Mouse (Mus musculus) brown adipose tissue, adult 24 weeks (tissue): ENCODE measurements around the gene Socs5. TPM values are rescaled to one million over a fixed set of nuclear protein-coding genes. Genes with fewer than 3 reads are reported as not detected.
A peak's percentile ranks its signal among the peaks of the same experiment; 100 is the strongest.

Experiments
- H3K27ac ChIP-seq: fragments of 200-500 bp; replicated peaks from 2 replicates; pipeline ENCODE4 v1.5.1; 2012; ENCODE audit warnings: low read depth, mild to moderate bottlenecking, low read length
- H3K4me1 ChIP-seq: fragments of 200-500 bp; 2 replicates; pipeline ENCODE4 v1.6.1; 2012; ENCODE audit warnings: low read length, mixed read lengths; ENCODE audit not compliant: control insufficient read depth, insufficient read depth, insufficient read length
- H3K4me3 ChIP-seq: fragments of 200-500 bp; 2 replicates; pipeline ENCODE4 v1.5.1; 2012; ENCODE audit warnings: low read depth, mild to moderate bottlenecking, low read length, moderate library complexity; ENCODE audit not compliant: insufficient read depth
- polyA plus RNA-seq: library from polyadenylated mRNA; stranded (reverse); fragments of >200 nt; gene quantifications from 2 replicates; pipeline ENCODE4 v1.2.4, GENCODE M21; 2012; ENCODE audit not compliant: missing spikeins, insufficient read depth, insufficient read length

Socs5 gene
- polyA plus RNA-seq, 1 experiment: 14.0 TPM

DNA sequence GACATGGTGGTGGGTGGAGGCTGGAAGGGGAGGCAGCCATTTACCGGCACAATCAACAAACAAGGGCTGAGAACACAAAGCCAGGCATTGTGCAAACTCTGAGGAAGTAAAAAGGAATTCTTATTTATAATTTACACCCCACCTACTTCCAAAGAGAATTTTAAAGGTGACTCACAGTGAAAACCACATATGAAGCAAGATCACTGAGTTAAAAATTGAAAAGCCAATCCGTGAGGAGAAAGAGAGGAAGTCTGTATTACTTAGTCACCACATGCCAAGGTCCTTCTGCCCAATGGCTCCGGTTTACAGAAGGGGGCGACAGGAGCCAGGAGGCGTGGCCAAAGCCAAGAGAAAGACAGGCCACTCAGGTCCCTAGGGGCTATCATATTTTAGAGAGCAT, 62.9 kb downstream of the Socs5 start:
- Histone ChIP-seq H3K27ac (peak overlapping the region; percentile 42), H3K4me1 (peaks cover 4% of the 10 kb centered on the region; the same call in 1 of the 2 replicates), H3K4me3 (no peak overlapping the region)

DNA sequence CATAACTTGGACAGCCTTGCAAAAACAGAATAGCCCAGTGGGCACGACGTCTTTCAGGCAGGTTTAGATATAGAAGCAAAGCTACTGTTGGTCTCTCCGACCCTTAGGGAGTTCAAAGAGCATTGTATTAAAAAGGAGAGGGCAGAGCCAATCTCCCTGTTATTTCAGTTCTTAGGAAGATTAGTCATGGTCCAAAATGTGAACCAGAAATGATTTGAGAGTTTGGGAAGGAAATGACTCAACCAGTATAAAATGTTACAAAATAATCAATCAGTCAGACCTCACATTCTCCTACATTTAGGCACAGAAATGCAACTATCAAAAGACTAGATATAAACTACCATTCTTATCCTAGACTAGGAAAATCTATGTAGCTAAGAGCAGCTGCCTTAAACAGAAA, 64.6 kb downstream of the Socs5 start:
- Histone ChIP-seq H3K27ac (peak overlapping the region; percentile 58; the same call in 1 of the 2 replicates), H3K4me3 (no peak overlapping the region), H3K4me1 (peaks cover 10% of the 10 kb centered on the region)

DNA sequence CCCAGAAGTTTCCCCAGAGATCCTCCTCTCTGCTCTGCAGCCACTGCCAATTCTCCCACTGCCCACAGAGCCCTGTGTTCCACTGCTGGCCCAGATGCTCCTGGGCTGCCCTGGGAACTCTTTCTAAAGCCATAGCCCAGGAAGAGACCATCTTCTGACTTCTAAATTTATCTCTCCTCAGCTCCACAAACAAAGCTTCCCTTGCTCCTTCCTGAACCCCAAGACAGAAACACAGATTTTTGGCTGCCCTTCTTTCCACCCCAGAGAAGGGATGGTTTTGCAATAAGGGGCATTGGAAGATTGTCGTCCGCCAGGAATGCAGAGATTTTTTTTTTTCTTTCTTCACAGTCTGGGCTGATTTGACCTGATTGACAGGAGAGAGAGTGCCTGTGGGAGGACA, 66.5 kb downstream of the Socs5 start:
- no peak overlapping the region for H3K4me3 ChIP-seq
- H3K27ac ChIP-seq: no peak overlapping the region

DNA sequence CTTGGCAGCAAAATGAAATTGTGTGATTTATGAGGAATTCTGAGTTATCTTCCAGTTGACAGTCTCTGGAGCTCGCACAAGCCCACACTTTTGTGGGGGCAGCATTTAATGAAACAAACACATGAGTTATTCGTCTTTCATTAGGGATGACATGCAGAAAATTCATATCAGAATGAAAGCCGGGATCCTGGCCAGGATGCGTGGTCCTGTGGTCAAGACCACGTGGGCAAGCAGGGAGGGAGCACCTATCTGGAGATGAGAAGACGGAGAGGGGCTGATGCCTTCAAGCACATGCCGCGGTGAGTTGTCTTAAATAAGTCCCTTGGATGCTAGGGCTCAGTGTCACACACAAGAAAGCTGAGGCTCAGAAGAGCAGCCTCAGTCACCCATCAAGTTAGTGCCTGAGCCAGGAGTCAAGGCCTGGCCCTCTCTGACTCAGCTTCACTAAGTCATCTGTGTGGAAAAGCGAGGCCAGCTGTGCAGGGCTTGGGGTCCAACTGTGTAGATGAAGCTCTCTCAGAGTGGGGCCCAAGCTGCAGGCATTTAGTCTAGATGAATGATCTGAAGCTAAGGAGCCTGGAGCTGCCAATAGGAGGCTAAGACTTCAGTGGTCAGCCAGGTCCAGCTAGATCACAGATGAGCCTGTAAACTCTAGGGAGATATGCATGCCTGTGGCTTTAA, 67.3 kb downstream of the Socs5 start:
- H3K4me1 ChIP-seq: peaks cover 10% of the 10 kb centered on the region
- no peak overlapping the region for H3K4me3 ChIP-seq
- 0 out of 2 replicates have a peak overlapping the region, but pooled peaks have one; percentile 5 for H3K27ac ChIP-seq

More for the DNA sequence above, 66.5 kb downstream of the Socs5 start:
- H3K4me1 ChIP-seq: peaks cover 10% of the 10 kb centered on the region

DNA sequence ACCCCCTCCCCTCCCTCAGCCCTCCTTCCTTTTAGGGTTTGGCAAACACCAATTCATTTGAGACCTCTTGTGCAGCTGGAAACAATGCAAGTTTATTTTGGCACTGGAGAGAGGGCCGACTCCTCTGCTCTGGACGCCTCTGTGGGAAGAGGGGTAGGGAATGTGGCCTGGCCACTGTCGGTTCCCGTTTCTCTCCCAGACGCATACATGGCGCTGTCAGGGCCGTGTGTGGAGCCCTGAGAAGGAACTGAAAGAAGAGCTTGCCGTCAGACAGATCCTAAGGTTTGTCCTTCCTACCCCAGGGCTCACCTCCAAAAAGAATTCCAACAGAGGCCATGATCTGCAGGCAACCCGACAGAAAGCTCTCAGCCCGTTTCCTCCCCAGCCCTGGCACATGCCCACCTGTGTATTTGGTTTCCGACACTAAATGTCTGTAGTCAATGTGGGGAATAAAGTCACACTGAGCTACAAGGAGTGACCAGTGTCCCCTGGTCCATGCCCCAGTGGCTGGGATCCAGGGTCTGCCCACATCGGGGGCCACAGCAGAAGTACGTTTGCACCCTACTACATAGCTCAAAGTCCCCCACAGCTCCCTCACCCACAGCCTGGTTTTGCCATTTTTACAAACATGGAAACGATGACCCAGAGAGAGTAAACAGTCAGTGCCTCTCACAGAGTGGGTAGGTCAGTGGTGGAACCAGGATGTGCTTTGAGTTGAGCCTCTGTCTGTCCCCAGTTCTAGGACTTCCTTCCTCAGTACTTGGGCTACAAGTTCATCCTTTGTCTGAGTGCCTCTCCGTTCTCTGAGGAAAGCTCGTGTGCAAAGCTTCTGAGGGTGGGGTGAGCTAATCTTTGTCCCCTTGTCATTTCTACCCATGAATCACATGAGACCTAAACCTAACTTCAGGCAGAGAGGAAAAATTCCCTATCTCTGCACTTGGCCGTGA, 68.9 kb downstream of the Socs5 start:
- no peak overlapping the region for H3K4me3 ChIP-seq
- peaks cover 8% of the 10 kb centered on the region for H3K4me1 ChIP-seq

DNA sequence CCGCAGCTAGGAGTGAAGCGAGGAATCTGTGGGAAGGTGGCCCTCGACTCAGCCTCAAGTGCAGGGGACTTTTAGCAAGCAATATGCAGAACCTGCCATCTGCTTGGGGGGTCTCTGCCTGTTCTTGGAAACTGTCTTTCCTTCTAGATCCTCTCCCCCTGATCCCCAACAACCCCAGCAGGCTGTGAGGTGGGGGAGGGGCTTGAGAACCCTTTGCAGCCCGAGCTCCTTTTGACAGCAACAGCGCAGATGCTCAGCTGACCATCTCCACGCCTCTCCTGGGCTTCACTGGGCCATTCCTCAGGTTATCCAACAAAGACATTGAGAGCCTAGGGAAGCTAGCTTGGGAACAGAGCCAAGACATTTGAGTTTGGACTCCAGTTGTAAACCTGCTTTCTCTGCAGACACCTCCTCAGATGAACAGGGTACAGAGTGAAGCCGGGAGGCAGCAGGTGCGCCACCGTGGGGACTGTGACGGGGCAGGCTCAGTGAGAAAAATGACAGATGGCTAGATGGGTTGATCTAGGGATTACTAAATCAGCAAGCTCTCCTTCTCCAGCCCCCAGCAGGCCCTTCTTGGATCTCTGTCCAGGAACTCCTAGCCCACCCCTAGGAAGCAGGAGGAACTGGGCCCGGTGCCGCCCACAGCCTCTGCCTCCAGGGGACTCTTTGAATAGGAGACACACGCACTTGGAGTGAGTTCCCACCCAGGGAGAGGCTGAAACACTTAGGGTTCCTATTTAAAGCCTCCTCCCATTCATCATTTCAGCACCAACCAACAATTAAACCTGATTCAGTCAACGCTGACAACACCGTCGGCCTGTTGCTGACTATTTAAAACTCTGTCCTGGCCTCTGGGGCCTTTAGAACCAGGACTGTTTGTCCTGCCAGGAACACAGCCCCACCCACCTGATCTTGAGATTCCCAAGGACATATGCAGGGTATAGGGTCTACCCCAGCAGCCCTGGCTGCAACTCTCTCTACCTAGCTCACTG, 71.4 kb downstream of the Socs5 start:
- H3K27ac ChIP-seq: no peak overlapping the region
- H3K4me3 ChIP-seq: no peak overlapping the region
- peaks cover 8% of the 10 kb centered on the region for H3K4me1 ChIP-seq

More for the DNA sequence above, 68.9 kb downstream of the Socs5 start:
- H3K27ac ChIP-seq: peak overlapping the region; percentile 24; the same call in 1 of the 2 replicates

DNA sequence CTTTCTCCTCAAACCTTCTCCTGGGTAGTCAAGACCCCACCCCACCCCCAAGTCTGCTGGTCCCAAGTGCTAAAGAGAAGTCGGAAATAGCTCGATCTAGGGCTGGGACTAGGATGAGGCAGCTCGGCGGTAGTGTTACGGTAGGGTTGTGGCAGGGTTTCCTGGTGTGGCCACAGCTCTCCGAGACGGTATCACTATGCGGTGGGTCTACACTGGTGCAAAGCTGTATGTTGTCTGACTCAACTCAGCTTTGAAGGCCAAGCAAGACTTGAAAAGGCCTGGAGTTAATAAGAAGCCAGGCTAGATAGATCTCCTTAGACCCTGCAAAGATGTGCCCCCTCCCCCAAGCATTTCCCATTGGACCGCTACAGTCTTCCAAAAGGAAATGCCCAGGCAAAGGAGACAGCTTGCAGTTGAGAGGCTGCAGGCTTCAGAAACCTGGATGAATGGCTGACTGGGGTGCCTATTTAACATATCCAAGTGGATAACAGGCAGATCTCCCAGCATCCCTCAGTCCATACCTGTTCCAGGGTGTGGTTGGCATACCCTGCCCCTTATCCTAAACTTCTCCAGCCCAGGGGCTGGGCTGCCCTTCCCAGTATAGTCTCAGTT, 72.6 kb downstream of the Socs5 start:
- Histone ChIP-seq H3K4me3 (no peak overlapping the region), H3K27ac (no peak overlapping the region), H3K4me1 (peaks cover 5% of the 10 kb centered on the region)

DNA sequence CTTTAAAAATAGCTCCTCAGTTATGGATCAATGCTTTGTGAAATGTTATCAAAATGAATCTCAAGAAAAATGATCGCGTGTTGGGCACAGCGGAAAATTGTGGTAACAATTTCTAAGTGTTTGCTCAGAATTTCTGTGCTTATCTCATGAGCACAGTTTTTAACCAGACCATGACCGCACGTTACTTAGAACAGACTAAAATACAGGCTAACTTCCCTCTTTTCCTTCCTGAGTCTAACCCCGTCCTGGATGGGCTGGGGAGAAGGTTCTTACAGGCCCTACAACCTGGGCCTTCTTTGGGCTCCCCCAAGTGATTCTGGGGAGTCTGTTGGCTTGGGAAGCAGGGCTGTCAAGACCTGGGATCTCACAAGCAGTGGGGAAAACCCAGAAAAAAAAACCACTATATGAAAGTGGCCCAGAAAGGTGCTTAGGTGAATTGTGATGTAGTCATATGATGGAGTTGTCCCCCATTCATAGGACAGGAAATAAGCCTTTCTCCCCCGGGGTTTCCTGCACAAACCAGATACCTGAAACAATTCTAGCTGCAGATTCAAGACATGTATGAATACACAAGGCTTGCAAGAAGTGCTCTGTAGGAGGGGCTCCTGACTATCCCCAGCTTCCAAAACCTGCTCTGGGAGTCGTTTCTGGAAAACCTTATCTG, 74.3 kb downstream of the Socs5 start:
- H3K4me1 ChIP-seq: no peaks in the 10 kb centered on the region; the same call in 1 of the 2 replicates
- H3K27ac ChIP-seq: no peak overlapping the region
- no peak overlapping the region for H3K4me3 ChIP-seq

DNA sequence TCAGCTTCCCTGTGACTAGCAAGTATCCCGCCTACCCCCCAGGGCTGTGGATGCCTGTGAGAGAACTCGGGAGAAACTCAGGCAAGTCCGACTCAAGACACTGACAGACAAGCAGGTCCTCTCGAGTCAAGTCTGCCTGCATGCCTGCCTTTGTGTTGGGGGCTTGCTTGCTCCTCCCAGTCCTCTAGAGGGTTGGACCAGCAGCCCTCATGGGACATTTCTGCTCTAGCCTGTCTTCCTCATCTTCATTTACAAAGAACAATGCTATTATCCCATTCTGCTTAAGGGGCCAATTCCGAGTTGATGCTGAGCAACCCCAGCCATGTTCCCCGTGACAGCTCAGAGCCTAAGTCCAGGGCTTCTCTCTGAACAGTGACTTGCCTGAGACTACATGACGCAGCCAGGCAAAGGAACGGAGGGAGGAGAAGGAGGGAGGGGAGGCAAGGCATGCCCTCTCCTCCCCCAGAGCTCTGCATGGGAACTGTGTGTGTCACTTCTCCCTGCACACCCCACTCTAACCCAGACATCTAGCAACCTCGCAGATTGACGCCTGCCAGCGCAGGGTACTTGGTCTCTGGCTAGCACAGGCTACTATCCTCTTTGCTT, 78.1 kb downstream of the Socs5 start:
- H3K27ac ChIP-seq: no peak overlapping the region
- no peaks in the 10 kb centered on the region for H3K4me1 ChIP-seq
- no peak overlapping the region for H3K4me3 ChIP-seq

DNA sequence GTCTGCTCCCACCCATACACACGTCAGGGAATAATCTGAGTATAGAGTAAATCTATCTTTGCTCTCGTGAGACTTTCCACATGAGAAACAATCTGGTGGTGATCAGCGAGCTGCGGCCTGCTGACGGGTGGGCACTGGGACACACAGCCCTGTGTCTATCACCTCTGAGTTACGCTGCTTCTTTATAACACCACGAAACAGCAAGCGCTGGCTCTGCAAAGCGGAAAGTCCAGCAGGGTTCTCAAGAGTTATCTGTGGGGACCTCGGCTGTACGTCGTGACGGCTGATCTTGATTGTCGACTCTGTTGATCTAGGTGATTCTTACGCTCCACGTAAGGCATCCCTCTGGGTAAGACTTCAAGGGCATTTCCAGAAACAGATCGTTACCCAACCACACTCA, 79.5 kb downstream of the Socs5 start:
- Histone ChIP-seq H3K4me1 (no peaks in the 10 kb centered on the region), H3K4me3 (no peak overlapping the region), H3K27ac (no peak overlapping the region)

Other genes with a start within 250 kb of the Socs5 start
- not detected in 2 replicates for gene Tmem247, start 190.3 kb upstream of the Socs5 start, polyA plus RNA-seq
- gene Atp6v1e2, start 159.8 kb upstream of the Socs5 start, polyA plus RNA-seq: not detected in 2 replicates
- gene Rhoq, start 144.6 kb upstream of the Socs5 start, polyA plus RNA-seq: 122 and 182 TPM in 2 replicates
- gene Pigf, start 82.3 kb upstream of the Socs5 start, polyA plus RNA-seq: 9.2 and 11.6 TPM in 2 replicates
- gene Cript, start 82.1 kb upstream of the Socs5 start, polyA plus RNA-seq: 96.6 and 131 TPM in 2 replicates
- 71.9 and 84.7 TPM in 2 replicates for gene Mcfd2, start 158.3 kb downstream of the Socs5 start, polyA plus RNA-seq
- 8.9 and 9.5 TPM in 2 replicates for gene Ttc7, start 175.2 kb downstream of the Socs5 start, polyA plus RNA-seq